Mouse (Mus musculus): ENCODE results near the gene Elp1.

GRCm38 (mm10) chr4:56815131-56815530 lies 13.0 kb upstream of the Elp1 start:
- TF ChIP-seq CTCF (IDR thresholded peaks at IDR 0.05; ENCODE audit: control insufficient read depth, insufficient read depth, low read length), result no peak
- no peak for TF ChIP-seq POLR2A (IDR thresholded peaks at IDR 0.05; ENCODE audit: borderline replicate concordance, control insufficient read depth, low read depth, low read length)

Data from bone marrow, adult 2 months (tissue).